Mouse (Mus musculus): ENCODE results near the gene Mrto4.

The Mrto4 gene

DNA sequence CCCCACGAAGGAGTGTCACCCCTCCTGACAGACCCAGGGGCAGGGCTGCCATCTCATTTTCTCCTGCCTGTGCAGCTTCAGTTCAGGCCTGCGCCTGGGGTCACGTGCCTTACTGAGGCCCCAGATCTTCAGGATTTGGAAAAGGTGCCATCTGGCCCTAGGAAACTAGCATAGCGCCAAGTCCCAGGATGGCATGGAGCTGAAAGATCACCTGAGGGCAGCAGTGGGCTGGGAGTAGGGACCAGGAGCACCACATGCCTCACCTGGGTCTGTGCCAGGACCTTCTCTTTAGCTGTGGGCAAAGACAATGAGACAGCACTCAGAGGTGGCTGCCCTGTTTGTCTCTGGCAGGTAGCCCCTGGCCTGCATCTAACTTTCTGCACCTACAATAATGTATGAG is 54.8 kb downstream of the Mrto4 start:
- in situ Hi-C loops (cut with MboI; ENCODE audit: unreplicated experiment in 2 of 2) = loop anchor here in 1 of 2 experiments (25.0 kb wide), 1 partner anchor 360 kb away; no protein-coding TSS in a partner anchor

All from v-Abl transformed pro-B cells (cell line).